Mouse (Mus musculus) E14TG2a.4 (cell line): ENCODE measurements at regions not wholly inside any gene's neighbourhood (a gene's known extent, or its start where the extent isn't known, plus 50 kb on each side); places are given as distances from the start of the nearest gene placed in this dataset.
"Not testable (repeated sequence)": the region's sequence is repeated elsewhere in the genome, so short reads cannot be mapped to it uniquely, and the experiment has no call there.

Experiments
- CTCF ChIP-seq: conservative IDR thresholded peaks from 2 replicates; pipeline ENCODE4 v1.5.1; 2014; ENCODE audit warnings: low read length
- POU5F1 ChIP-seq: IDR thresholded peaks from 2 replicates; pipeline ENCODE4 v1.6.1; 2014; ENCODE audit warnings: low read length, borderline replicate concordance

DNA sequence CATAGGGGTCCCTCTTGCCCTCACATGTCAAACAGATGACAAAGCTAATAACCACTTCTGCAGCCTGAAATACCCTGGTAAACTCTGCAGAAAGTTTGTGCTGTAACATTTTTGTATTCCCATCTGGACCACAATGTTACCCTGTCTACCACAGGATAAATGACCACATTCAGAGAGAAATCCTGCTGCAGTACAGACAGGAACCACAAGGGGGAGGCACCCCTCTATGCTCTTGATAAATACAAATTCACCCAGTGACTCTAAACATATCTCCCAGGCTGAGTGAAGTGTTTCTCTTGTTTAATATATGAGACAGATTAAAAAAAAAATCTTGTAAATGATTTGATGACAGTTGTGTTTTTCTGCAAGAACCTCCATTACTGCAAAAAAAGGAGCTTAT lies 853.6 kb upstream of the Olfr1507 start:
- not testable (repeated sequence) for TF ChIP-seq CTCF, POU5F1
